In the genomic region with DNA sequence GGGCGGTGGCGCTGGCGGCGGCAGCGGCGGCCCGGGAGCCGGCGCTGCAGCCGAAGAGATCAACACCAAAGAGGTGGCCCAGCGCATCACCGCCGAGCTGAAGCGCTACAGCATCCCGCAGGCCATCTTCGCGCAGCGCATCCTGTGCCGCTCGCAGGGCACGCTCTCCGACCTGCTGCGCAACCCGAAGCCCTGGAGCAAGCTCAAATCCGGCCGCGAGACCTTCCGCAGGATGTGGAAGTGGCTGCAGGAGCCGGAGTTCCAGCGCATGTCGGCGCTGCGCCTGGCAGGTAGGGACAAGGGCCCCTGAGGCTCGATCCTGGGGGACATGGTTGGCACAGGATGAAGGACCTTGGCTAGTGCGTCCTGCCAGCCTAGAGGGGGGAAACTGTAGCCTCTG, we compare ENCODE assay signal across 10 mouse cellular contexts. TPM values are rescaled to one million over a fixed set of nuclear protein-coding genes. Genes with fewer than 3 reads are reported as not detected.
A peak's percentile ranks its signal among the peaks of the same experiment; 100 is the strongest.
DNase-seq lines count a peak whose midpoint lies in the region; ATAC-seq and TF ChIP-seq lines count a peak whose summit lies in the region.
"Had no signal": no experiment of that assay in that cellular context is flagged by ENCODE, and none has a peak within 500 bp of the region (broad histone marks: within the 10 kb centered on the region; RNA-seq: fewer than 3 reads in every experiment).

No protein-coding gene starts in this region.

- no peaks in the 10 kb centered on the region for H3K4me1 ChIP-seq in kidney, adult 2 months (ENCODE audit: control insufficient read depth, insufficient read depth, low read length)
- 0 out of 2 replicates have a peak, but pooled peaks cover 6% of the 10 kb centered on the region for H3K4me1 ChIP-seq in embryonic facial prominence, embryonic 14.5 days (ENCODE audit: control insufficient read depth, insufficient read depth, low read length)
- H3K4me1 ChIP-seq in intestine, postnatal 0 days (replicated peaks; ENCODE audit: control insufficient read depth, insufficient read depth, low read length): no peaks in the 10 kb centered on the region

- H3K9me3 ChIP-seq in embryonic facial prominence, embryonic 14.5 days (ENCODE audit: control insufficient read depth, low read length): no peaks in the 10 kb centered on the region
- H3K9me3 ChIP-seq in intestine, postnatal 0 days (ENCODE audit: control insufficient read depth): no peaks in the 10 kb centered on the region

- peak overlapping the region; percentile 17; the same call in 1 of the 2 replicates for H3K4me3 ChIP-seq in kidney, adult 2 months (ENCODE audit: insufficient read depth, low read depth, low read length)
- H3K4me3 ChIP-seq in embryonic facial prominence, embryonic 14.5 days (ENCODE audit: low read depth, low read length): peak overlapping the region; percentile 45
- 0 out of 2 replicates have a peak overlapping the region, but pooled peaks have one; percentile 1 for H3K4me3 ChIP-seq in intestine, postnatal 0 days (ENCODE audit: low read depth, low read length)

- peak; percentile 19 for DNase-seq in kidney, adult 2 months
- DNase-seq in kidney, adult 11 months: no peak
- DNase-seq in embryonic facial prominence, embryonic 14.5 days (ENCODE audit: low spot score): no peak
- DNase-seq in neural tube, embryonic 10.5 days (ENCODE audit: extremely low spot score, low spot score): peak; percentile 56
- DNase-seq in cerebellum, postnatal 10 days: no peak
- DNase-seq in layer of hippocampus, adult 9-10 months (ENCODE audit: low spot score): no peak
- DNase-seq in cerebellum, adult 11-12 months: no peak

- no peak overlapping the region for H3K27ac ChIP-seq in kidney, adult 2 months (ENCODE audit: insufficient read depth, low read depth, low read length)
- no peak overlapping the region for H3K27ac ChIP-seq in embryonic facial prominence, embryonic 14.5 days (replicated peaks; ENCODE audit: low read depth, low read length)
- H3K27ac ChIP-seq in intestine, postnatal 0 days (ENCODE audit: low read depth, low read length): no peak overlapping the region

- no peaks in the 10 kb centered on the region for H3K36me3 ChIP-seq in kidney, adult 2 months (ENCODE audit: control insufficient read depth, insufficient read depth, low read length)
- no peaks in the 10 kb centered on the region for H3K36me3 ChIP-seq in embryonic facial prominence, embryonic 14.5 days (ENCODE audit: control insufficient read depth, insufficient read depth, low read length)
- H3K36me3 ChIP-seq in intestine, postnatal 0 days (ENCODE audit: control insufficient read depth, insufficient read depth): no peaks in the 10 kb centered on the region

- H3K9ac ChIP-seq in embryonic facial prominence, embryonic 14.5 days (ENCODE audit: low read depth, low read length): no peak overlapping the region
- H3K9ac ChIP-seq in intestine, postnatal 0 days (ENCODE audit: low read depth, low read length): no peak overlapping the region

- peak overlapping the region; percentile 77 for H3K4me2 ChIP-seq in embryonic facial prominence, embryonic 14.5 days (ENCODE audit: low read depth, low read length)
- H3K4me2 ChIP-seq in intestine, postnatal 0 days (replicated peaks; ENCODE audit: low read depth): peak overlapping the region; percentile 62

- peaks cover 16% of the 10 kb centered on the region for H3K27me3 ChIP-seq in kidney, adult 2 months (replicated peaks; ENCODE audit: control insufficient read depth, insufficient read depth, low read length)
- H3K27me3 ChIP-seq in embryonic facial prominence, embryonic 14.5 days (replicated peaks; ENCODE audit: control insufficient read depth, insufficient read depth, low read length): peaks cover 99% of the 10 kb centered on the region
- peaks cover 97% of the 10 kb centered on the region for H3K27me3 ChIP-seq in intestine, postnatal 0 days (replicated peaks; ENCODE audit: control insufficient read depth, insufficient read depth, low read length)

- under 1% methylated on average over 25 of the region's 35 CpGs for WGBS in kidney, adult 2 months
- 2% methylated on average over 24 of the region's 35 CpGs for WGBS in embryonic facial prominence, embryonic 14.5 days
- under 1% methylated on average over 34 of the region's 35 CpGs for WGBS in intestine, postnatal 0 days

- no peak for TF ChIP-seq POLR2A in kidney, adult 2 months (IDR thresholded peaks at IDR 0.05; ENCODE audit: low read depth, low read length)

- TF ChIP-seq CTCF in kidney, adult 2 months (conservative IDR thresholded peaks at IDR 0.05; ENCODE audit: insufficient read depth, insufficient read length, low read depth, low read length): no peak
- no peak for TF ChIP-seq CTCF in intestine, postnatal 0 days (IDR thresholded peaks at IDR 0.05; ENCODE audit: low read depth)

- ATAC-seq in embryonic facial prominence, embryonic 14.5 days (ENCODE audit: low read depth): no peak
- no peak for ATAC-seq in intestine, postnatal 0 days

RNA-seq across cellular contexts. Expression of a gene that starts 1.3 kb away (rescaled TPM):
- polyA plus RNA-seq in kidney, adult 2 months (2012; rRNA removed): 0.03 TPM in 1 of 2 replicates, not detected in the other
- not detected in 2 replicates for polyA plus RNA-seq in embryonic facial prominence, embryonic 14.5 days (2014; fragmentation: Nextera tagmentation; extraction: Ambion mirVana)
- 0.05 and 0.09 TPM in 2 replicates for polyA plus RNA-seq in intestine, postnatal 0 days (2015; fragmentation: Nextera tagmentation; extraction: Ambion mirVana)

RNA-seq across cellular contexts. Expression of a gene that starts 43.0 kb away (rescaled TPM):
- 0.17 and 0.46 TPM in 2 replicates for polyA plus RNA-seq in kidney, adult 2 months (2012; rRNA removed)
- polyA plus RNA-seq in embryonic facial prominence, embryonic 14.5 days (2014; fragmentation: Nextera tagmentation; extraction: Ambion mirVana): 0.13 and 0.24 TPM in 2 replicates
- polyA plus RNA-seq in intestine, postnatal 0 days (2015; fragmentation: Nextera tagmentation; extraction: Ambion mirVana): 0.03 TPM in 2 replicates
- polyA plus RNA-seq: large intestine, adult 2 months; small intestine, adult 2 months had no signal

Comparison
In these comparisons a context has a peak if more than half of its experiments do, and no peak if none do; other contexts are left out.
1. DNase-seq: peak in kidney, adult 2 months (single experiment) and neural tube, embryonic 10.5 days (single experiment); none in kidney, adult 11 months (single experiment), embryonic facial prominence, embryonic 14.5 days (single experiment), cerebellum, postnatal 10 days (0 of 2), layer of hippocampus, adult 9-10 months (single experiment) and cerebellum, adult 11-12 months (single experiment).
2. Peak in every context shown above with its lines, with median percentiles within 50 percentile points of each other: H3K4me3 ChIP-seq.